Mouse (Mus musculus): ENCODE data around the gene Scfd2.

DNA sequence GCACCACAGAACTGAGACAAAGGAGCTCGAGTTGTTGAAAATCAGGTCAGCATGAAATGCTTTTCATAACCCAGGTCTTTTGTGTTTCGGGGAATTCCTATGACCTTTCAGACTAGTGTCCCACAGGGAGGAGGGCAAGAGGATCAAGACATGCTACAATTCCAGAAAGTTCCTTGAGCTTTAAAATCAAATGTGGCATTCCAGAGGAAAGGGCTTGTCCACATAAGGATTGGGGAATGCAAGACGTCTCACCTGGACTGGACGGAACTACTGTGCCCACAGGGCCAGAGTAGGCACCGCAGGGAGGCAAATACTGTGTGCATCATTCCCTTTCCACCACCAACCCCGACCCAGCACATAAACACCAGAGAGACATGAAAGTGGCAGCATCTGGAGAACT, 266.4 kb downstream of the Scfd2 start:
- TF ChIP-seq CTCF (IDR thresholded peaks at IDR 0.05; ENCODE audit: extremely low read depth, insufficient read length, insufficient replicate concordance, low read depth, low read length): no peak
- TF ChIP-seq POLR2A (IDR thresholded peaks at IDR 0.05; ENCODE audit: low read depth, low read length): no peak

All from small intestine, adult 2 months (tissue).